Mouse (Mus musculus) brain, embryonic 14.5 days (tissue): Measurements from ENCODE around the gene Gnai3.

Experiments used
- CTCF ChIP-seq: fragments of 200-500 bp; IDR thresholded peaks from 2 replicates; pipeline ENCODE4 v1.5.1; 2012; ENCODE audit warnings: inconsistent platforms, mild to moderate bottlenecking, moderate library complexity, borderline replicate concordance; ENCODE audit not compliant: insufficient read depth, insufficient read length; ENCODE audit errors: extremely low read depth
- POLR2A ChIP-seq: fragments of 200-500 bp; IDR thresholded peaks from 2 replicates; pipeline ENCODE4 v1.6.1; 2012; ENCODE audit warnings: mild to moderate bottlenecking, inconsistent platforms, borderline replicate concordance; ENCODE audit not compliant: poor library complexity, insufficient read depth, insufficient read length, severe bottlenecking; ENCODE audit errors: extremely low read depth

GRCm38 (mm10) chr3:108102075-108102474, 43.9 kb downstream of the Gnai3 start:
- no peak for TF ChIP-seq POLR2A
- TF ChIP-seq CTCF, result no peak
